Mouse (Mus musculus): ENCODE results near the gene Tspyl3.

GRCm38 (mm10) chr2:153237891-153238290 is 12.7 kb upstream of the Tspyl3 start:
- TF ChIP-seq CTCF (IDR thresholded peaks at IDR 0.05) (no peak), EP300 (IDR thresholded peaks at IDR 0.05) (no peak)

All from lung, postnatal 0 days (tissue).